Mouse (Mus musculus) left cerebral cortex, adult 18-20 months (tissue): ENCODE measurements at regions not wholly inside any gene's neighbourhood (a gene's known extent, or its start where the extent isn't known, plus 50 kb on each side); places are given as distances from the start of the nearest gene placed in this dataset.
"Not testable (repeated sequence)": the region's sequence is repeated elsewhere in the genome, so short reads cannot be mapped to it uniquely, and the experiment has no call there.

ENCODE experiments used
- DNase-seq, 2 experiments: peaks; one replicate each; pipeline ENCODE4 v3.0.0; 2021 to 2022; ENCODE audit warnings: low spot score in 2 of 2, mixed read lengths in 1 of 2

GRCm38 (mm10) chr1:4570730-4571129 is 237.0 kb upstream of the Gm37988 start:
- no peak for DNase-seq

GRCm38 (mm10) chr1:4571299-4572202 is 236.1 kb upstream of the Gm37988 start:
- peak; percentile 40 to 51 for DNase-seq

GRCm38 (mm10) chr1:4572311-4572710 is 235.4 kb upstream of the Gm37988 start:
- no peak for DNase-seq

GRCm38 (mm10) chr1:4574101-4574500 is 233.6 kb upstream of the Gm37988 start:
- no peak for DNase-seq

- DNase-seq: no peak
Measured at GRCm38 (mm10) chr1:4576957-4577356, 230.7 kb upstream of the Gm37988 start.

GRCm38 (mm10) chr1:4582534-4582933 is 225.2 kb upstream of the Gm37988 start:
- no peak for DNase-seq

GRCm38 (mm10) chr1:4597856-4598255 is 209.8 kb upstream of the Gm37988 start:
- no peak for DNase-seq

GRCm38 (mm10) chr1:4598425-4598824 is 209.3 kb upstream of the Gm37988 start:
- DNase-seq: no peak

- DNase-seq: no peak
Measured at GRCm38 (mm10) chr1:4602386-4602785, 205.3 kb upstream of the Gm37988 start.

- DNase-seq: no peak
Measured at GRCm38 (mm10) chr1:4608824-4609223, 198.9 kb upstream of the Gm37988 start.

GRCm38 (mm10) chr1:4613305-4613704 is 194.4 kb upstream of the Gm37988 start:
- DNase-seq: no peak

- no peak for DNase-seq
Measured at GRCm38 (mm10) chr1:4615286-4615685, 192.4 kb upstream of the Gm37988 start.

- DNase-seq: no peak
Measured at GRCm38 (mm10) chr1:4617479-4617878, 190.2 kb upstream of the Gm37988 start.

- DNase-seq: no peak
Measured at GRCm38 (mm10) chr1:4622408-4622807, 185.3 kb upstream of the Gm37988 start.

GRCm38 (mm10) chr1:4623268-4623667 is 184.4 kb upstream of the Gm37988 start:
- no peak for DNase-seq

GRCm38 (mm10) chr1:4653937-4654336 is 153.8 kb upstream of the Gm37988 start:
- no peak for DNase-seq

GRCm38 (mm10) chr1:4655252-4655651 is 152.4 kb upstream of the Gm37988 start:
- DNase-seq: no peak

GRCm38 (mm10) chr1:4656883-4657282 is 150.8 kb upstream of the Gm37988 start:
- DNase-seq: no peak

GRCm38 (mm10) chr1:4660081-4660480 is 147.6 kb upstream of the Gm37988 start:
- not testable (repeated sequence) for DNase-seq

GRCm38 (mm10) chr1:4660616-4661015 is 147.1 kb upstream of the Gm37988 start:
- DNase-seq: not testable (repeated sequence)

GRCm38 (mm10) chr1:4661761-4662160 is 145.9 kb upstream of the Gm37988 start:
- DNase-seq: no peak

- no peak for DNase-seq
Measured at GRCm38 (mm10) chr1:4669732-4670131, 138.0 kb upstream of the Gm37988 start.
